Mouse (Mus musculus): Measurements from ENCODE around the gene Abhd2. TPM values are rescaled to one million over a fixed set of nuclear protein-coding genes. Genes with fewer than 3 reads are reported as not detected.

Gene Abhd2
- polyA plus RNA-seq, 1 experiment from 2014 or later = 34.8 TPM

GRCm38 (mm10) chr7:79336362-79336910 lies 63.4 kb downstream of the Abhd2 start:
- H3K4me2 ChIP-seq (replicated peaks; ENCODE audit: low read depth) = no peak overlapping the region
- no peaks in the 10 kb centered on the region for H3K9me3 ChIP-seq (ENCODE audit: control insufficient read depth)
- H3K27me3 ChIP-seq (replicated peaks; ENCODE audit: control insufficient read depth, insufficient read depth, low read length) = no peaks in the 10 kb centered on the region
- no peaks in the 10 kb centered on the region for H3K4me1 ChIP-seq (replicated peaks; ENCODE audit: control insufficient read depth, insufficient read depth, low read length)
- H3K36me3 ChIP-seq (ENCODE audit: control insufficient read depth, insufficient read depth) = peaks cover 18% of the 10 kb centered on the region
- WGBS = 85% methylated on average over 8 of the region's 8 CpGs
- TF ChIP-seq CTCF (IDR thresholded peaks at IDR 0.05; ENCODE audit: low read depth) = no peak
- no peak overlapping the region for H3K27ac ChIP-seq (ENCODE audit: low read depth, low read length)
- no peak overlapping the region for H3K9ac ChIP-seq (ENCODE audit: low read depth, low read length)
- H3K4me3 ChIP-seq (ENCODE audit: low read depth, low read length) = no peak overlapping the region
- no peak for ATAC-seq

GRCm38 (mm10) chr7:79345902-79346301 lies 72.9 kb downstream of the Abhd2 start:
- ATAC-seq = no peak
- Histone ChIP-seq H3K27me3 (replicated peaks; ENCODE audit: control insufficient read depth, insufficient read depth, low read length) (no peaks in the 10 kb centered on the region), H3K9me3 (ENCODE audit: control insufficient read depth) (no peaks in the 10 kb centered on the region), H3K9ac (ENCODE audit: low read depth, low read length) (no peak overlapping the region), H3K4me3 (ENCODE audit: low read depth, low read length) (no peak overlapping the region), H3K27ac (ENCODE audit: low read depth, low read length) (no peak overlapping the region), H3K36me3 (ENCODE audit: control insufficient read depth, insufficient read depth) (peaks cover 47% of the 10 kb centered on the region), H3K4me1 (replicated peaks; ENCODE audit: control insufficient read depth, insufficient read depth, low read length) (no peaks in the 10 kb centered on the region), H3K4me2 (replicated peaks; ENCODE audit: low read depth) (no peak overlapping the region)
- TF ChIP-seq CTCF (IDR thresholded peaks at IDR 0.05; ENCODE audit: low read depth) = peak; percentile 79
- WGBS = 55% methylated on average over 4 of the region's 4 CpGs

- no peak overlapping the region for H3K27ac ChIP-seq (ENCODE audit: low read depth, low read length)
- 79% methylated on average over 8 of the region's 8 CpGs for WGBS
- H3K9me3 ChIP-seq (ENCODE audit: control insufficient read depth) = no peaks in the 10 kb centered on the region
- no peak overlapping the region for H3K4me3 ChIP-seq (ENCODE audit: low read depth, low read length)
- no peak overlapping the region for H3K9ac ChIP-seq (ENCODE audit: low read depth, low read length)
- no peak overlapping the region for H3K4me2 ChIP-seq (replicated peaks; ENCODE audit: low read depth)
- no peak for TF ChIP-seq CTCF (IDR thresholded peaks at IDR 0.05; ENCODE audit: low read depth)
- no peaks in the 10 kb centered on the region for H3K27me3 ChIP-seq (replicated peaks; ENCODE audit: control insufficient read depth, insufficient read depth, low read length)
- H3K36me3 ChIP-seq (ENCODE audit: control insufficient read depth, insufficient read depth) = peaks cover 54% of the 10 kb centered on the region
- no peaks in the 10 kb centered on the region for H3K4me1 ChIP-seq (replicated peaks; ENCODE audit: control insufficient read depth, insufficient read depth, low read length)
- no peak for ATAC-seq
Observed at GRCm38 (mm10) chr7:79346555-79347075, 73.6 kb downstream of the Abhd2 start.

- Histone ChIP-seq H3K9me3 (ENCODE audit: control insufficient read depth) (no peaks in the 10 kb centered on the region), H3K9ac (ENCODE audit: low read depth, low read length) (no peak overlapping the region), H3K4me2 (replicated peaks; ENCODE audit: low read depth) (no peak overlapping the region), H3K27me3 (replicated peaks; ENCODE audit: control insufficient read depth, insufficient read depth, low read length) (no peaks in the 10 kb centered on the region), H3K4me1 (replicated peaks; ENCODE audit: control insufficient read depth, insufficient read depth, low read length) (no peaks in the 10 kb centered on the region), H3K4me3 (ENCODE audit: low read depth, low read length) (no peak overlapping the region), H3K27ac (ENCODE audit: low read depth, low read length) (no peak overlapping the region), H3K36me3 (ENCODE audit: control insufficient read depth, insufficient read depth) (peaks cover 60% of the 10 kb centered on the region)
- ATAC-seq = no peak
- peak; percentile 26; the same call in 1 of the 2 replicates for TF ChIP-seq CTCF (IDR thresholded peaks at IDR 0.05; ENCODE audit: low read depth)
- WGBS = 82% methylated on average over 13 of the region's 13 CpGs
Observed at GRCm38 (mm10) chr7:79347108-79347813, 74.3 kb downstream of the Abhd2 start.

GRCm38 (mm10) chr7:79348816-79349215 lies 75.8 kb downstream of the Abhd2 start:
- 91% methylated on average over 8 of the region's 8 CpGs for WGBS
- ATAC-seq = no peak
- H3K9me3 ChIP-seq (ENCODE audit: control insufficient read depth) = no peaks in the 10 kb centered on the region
- no peak overlapping the region for H3K4me3 ChIP-seq (ENCODE audit: low read depth, low read length)
- H3K27me3 ChIP-seq (replicated peaks; ENCODE audit: control insufficient read depth, insufficient read depth, low read length) = no peaks in the 10 kb centered on the region
- no peak overlapping the region for H3K27ac ChIP-seq (ENCODE audit: low read depth, low read length)
- H3K4me2 ChIP-seq (replicated peaks; ENCODE audit: low read depth) = no peak overlapping the region
- no peaks in the 10 kb centered on the region for H3K4me1 ChIP-seq (replicated peaks; ENCODE audit: control insufficient read depth, insufficient read depth, low read length)
- no peak overlapping the region for H3K9ac ChIP-seq (ENCODE audit: low read depth, low read length)
- peaks cover 62% of the 10 kb centered on the region for H3K36me3 ChIP-seq (ENCODE audit: control insufficient read depth, insufficient read depth)
- TF ChIP-seq CTCF (IDR thresholded peaks at IDR 0.05; ENCODE audit: low read depth) = no peak

GRCm38 (mm10) chr7:79349738-79350386 lies 76.9 kb downstream of the Abhd2 start:
- no peak overlapping the region for H3K4me3 ChIP-seq (ENCODE audit: low read depth, low read length)

More at GRCm38 (mm10) chr7:79349738-79350386, 76.9 kb downstream of the Abhd2 start:
- no peak overlapping the region for H3K4me2 ChIP-seq (replicated peaks; ENCODE audit: low read depth)
- H3K9ac ChIP-seq (ENCODE audit: low read depth, low read length) = no peak overlapping the region
- H3K4me1 ChIP-seq (replicated peaks; ENCODE audit: control insufficient read depth, insufficient read depth, low read length) = no peaks in the 10 kb centered on the region
- 0 out of 2 replicates have a peak, but pooled peaks have one; percentile 46 for ATAC-seq
- H3K27ac ChIP-seq (ENCODE audit: low read depth, low read length) = no peak overlapping the region
- H3K27me3 ChIP-seq (replicated peaks; ENCODE audit: control insufficient read depth, insufficient read depth, low read length) = no peaks in the 10 kb centered on the region
- no peaks in the 10 kb centered on the region for H3K9me3 ChIP-seq (ENCODE audit: control insufficient read depth)
- peak; percentile 96 for TF ChIP-seq CTCF (IDR thresholded peaks at IDR 0.05; ENCODE audit: low read depth)
- WGBS = 39% methylated on average over 12 of the region's 12 CpGs
- peaks cover 71% of the 10 kb centered on the region for H3K36me3 ChIP-seq (ENCODE audit: control insufficient read depth, insufficient read depth)
